Mouse (Mus musculus): ENCODE data around the gene Chuk.
"Not testable (repeated sequence)": the region's sequence is repeated elsewhere in the genome, so short reads cannot be mapped to it uniquely, and the experiment has no call there.

Gene Chuk

DNA sequence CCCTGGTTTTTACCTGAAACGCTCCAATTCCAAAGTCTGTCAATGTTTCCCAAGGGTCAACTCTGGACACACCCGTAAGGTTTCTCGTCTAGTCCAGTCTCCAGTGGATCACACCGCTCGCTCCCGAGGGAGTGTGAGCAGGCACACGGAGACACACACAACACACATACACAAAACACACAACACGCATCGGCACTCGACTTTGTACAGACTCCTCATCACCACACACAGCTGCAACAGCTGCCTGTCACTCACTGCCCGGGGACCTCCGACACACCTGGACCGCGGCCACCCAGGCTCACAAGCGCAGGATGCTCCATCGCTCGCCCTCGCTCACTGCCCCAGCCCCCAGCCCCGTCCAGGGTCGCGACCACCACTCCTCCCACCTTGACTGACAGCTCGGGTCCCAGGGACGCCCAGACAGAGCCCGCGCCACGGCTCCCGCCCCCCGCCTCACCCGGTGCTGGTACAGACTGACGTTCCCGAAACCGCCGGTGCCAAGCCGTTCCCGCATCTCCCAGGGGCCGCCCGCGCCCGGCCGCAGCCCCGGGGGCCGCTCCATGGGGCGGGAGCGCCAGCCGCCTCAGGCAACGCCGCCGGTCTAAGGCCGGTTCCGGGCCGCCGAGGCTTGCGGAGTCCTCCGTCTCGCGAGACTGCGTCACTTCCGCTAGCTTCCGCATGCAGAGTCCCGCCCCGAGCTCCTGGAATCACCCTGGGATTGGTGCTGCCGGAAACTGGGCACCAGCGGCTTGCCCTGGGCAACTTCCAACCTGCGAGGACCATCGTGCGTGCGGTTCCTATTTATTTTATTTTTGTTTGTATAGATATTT lies at the start of gene Chuk:
Chuk (minus strand) TSS at position 650 of the 830 bp plus-strand sequence.
- peak; percentile 80 for DNase-seq (ENCODE audit: low read depth)

GRCm38 (mm10) chr19:44157005-44157404 lies 49.7 kb upstream of the Chuk start:
- no peak for DNase-seq (ENCODE audit: low read depth)

DNA sequence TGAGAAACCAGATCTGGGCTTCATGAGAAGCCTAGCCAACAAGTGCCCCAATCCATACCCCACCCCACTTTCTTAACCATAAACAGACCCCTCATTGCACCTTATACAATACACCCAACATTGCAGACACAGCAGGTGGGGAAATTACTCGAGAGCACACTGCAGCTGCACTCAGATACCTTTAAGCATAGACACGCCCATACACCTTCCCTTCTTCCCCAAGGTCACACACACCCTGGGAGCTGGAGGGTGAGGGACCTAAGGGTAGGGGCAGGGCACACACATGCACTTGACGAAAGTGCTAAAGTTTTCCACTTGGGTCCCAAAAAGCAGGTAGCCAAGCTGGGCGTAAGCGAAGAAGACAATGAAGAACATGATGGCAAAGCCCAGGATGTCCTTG lies 46.5 kb upstream of the Chuk start:
- no peak for DNase-seq (ENCODE audit: low read depth)

DNA sequence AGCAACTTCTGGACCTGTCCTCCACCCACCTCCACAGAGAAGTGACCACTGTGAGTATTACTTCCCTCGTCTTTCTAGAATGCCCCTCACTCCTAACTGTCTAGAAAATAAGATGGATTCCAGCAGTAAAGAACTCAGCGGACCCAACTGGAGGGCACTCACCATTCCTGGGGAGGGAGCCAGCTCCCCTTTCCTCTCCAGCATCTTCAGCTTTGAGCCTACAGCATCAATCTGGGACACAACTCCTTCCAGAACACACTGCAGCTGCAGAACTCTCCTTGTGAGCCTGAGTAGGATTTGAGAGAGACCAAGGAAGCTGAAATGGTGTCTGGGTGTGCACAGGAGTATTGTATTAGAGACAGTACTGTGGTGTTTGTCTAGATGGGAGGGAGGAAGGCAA lies 41.7 kb upstream of the Chuk start:
- no peak for DNase-seq (ENCODE audit: low read depth)

DNA sequence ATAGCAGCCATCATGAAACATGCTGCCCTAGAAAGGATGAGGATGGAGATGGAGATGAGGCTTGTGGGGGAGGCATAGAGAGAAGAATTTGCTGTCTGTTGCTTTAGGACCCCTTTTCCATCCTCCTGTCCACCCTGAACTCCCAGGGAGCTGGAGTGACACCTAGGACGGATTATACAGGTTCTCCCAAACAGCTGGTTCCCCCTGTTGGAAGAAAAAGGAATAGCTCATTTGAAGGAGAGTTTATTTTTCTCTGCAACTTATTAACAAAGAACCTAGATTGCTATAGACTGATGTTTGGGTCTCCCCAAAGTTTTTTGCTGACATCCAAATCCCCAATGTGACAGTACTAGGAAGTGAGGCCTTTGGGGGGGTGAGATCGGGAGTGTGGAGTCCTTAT lies 41.1 kb upstream of the Chuk start:
- DNase-seq (ENCODE audit: low read depth): no peak

DNA sequence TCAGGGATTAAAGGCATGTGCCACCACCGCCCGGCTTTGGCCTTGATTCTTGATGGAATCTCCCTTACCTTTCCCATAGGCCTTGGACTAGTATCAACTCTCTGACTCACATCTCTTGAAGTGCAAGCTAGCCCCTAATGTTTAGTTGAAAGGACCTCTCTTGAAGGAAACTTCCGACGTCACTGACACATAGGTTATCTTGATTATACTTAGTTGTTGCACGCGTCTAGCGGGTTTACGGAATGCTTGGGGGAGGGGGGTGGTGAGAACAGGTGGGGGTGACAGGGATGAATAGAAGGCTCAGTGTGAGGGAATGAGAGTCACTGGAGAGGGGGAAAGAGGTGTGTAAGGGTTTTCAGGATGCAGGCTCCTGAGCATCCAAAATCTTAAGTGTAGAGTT lies 39.7 kb upstream of the Chuk start:
- DNase-seq (ENCODE audit: low read depth): no peak

DNA sequence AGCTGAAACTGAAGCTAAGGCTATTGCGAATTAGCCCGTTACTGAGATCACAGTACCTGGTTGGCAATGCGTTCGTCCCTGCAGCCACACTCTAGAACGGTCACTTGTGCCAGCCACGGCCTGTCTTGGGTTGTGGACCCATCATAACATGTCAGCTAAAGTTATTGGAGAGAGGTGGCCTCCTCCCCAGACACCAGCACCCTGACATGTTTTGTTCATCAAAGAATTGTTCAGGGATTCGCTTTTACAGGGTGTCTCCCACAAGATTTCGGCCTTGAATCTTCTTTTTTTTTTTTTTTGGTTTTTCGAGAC lies 39.2 kb upstream of the Chuk start:
- DNase-seq (ENCODE audit: low read depth): no peak

GRCm38 (mm10) chr19:44145702-44146567 lies 38.7 kb upstream of the Chuk start, which contains the start of gene Bloc1s2:
Bloc1s2 (minus strand) TSS chr19:44146446.
- DNase-seq (ENCODE audit: low read depth): peak; percentile 68

- DNase-seq (ENCODE audit: low read depth): no peak
Measured at GRCm38 (mm10) chr19:44144366-44144765, 37.1 kb upstream of the Chuk start.

GRCm38 (mm10) chr19:44135960-44136485 lies 28.7 kb upstream of the Chuk start:
- no peak for DNase-seq (ENCODE audit: low read depth)

GRCm38 (mm10) chr19:44135072-44135959 lies 28.0 kb upstream of the Chuk start, which contains the start of gene Cwf19l1:
Cwf19l1 (minus strand) TSS chr19:44135876.
- peak; percentile 52 for DNase-seq (ENCODE audit: low read depth)

GRCm38 (mm10) chr19:44132917-44133316 lies 25.6 kb upstream of the Chuk start:
- DNase-seq (ENCODE audit: low read depth): no peak

DNA sequence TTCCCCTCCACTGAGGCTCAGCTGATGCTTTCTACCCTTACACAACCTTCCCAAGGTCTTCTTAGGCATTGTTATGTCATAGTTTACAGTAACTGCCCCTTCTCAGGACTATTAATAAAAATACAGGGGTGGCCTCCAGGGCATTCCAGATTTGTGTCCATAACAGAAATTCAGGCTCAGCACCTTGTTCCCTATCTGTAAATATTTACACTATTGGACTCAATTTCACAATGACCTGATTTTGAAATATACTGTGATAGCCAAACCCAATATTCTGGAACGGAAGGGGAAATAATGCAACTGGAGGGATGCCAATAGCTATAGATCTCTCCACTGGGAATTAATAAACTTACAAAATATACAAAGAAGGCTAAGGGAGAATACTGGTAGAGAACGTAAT lies 21.3 kb upstream of the Chuk start:
- DNase-seq (ENCODE audit: low read depth): no peak

DNA sequence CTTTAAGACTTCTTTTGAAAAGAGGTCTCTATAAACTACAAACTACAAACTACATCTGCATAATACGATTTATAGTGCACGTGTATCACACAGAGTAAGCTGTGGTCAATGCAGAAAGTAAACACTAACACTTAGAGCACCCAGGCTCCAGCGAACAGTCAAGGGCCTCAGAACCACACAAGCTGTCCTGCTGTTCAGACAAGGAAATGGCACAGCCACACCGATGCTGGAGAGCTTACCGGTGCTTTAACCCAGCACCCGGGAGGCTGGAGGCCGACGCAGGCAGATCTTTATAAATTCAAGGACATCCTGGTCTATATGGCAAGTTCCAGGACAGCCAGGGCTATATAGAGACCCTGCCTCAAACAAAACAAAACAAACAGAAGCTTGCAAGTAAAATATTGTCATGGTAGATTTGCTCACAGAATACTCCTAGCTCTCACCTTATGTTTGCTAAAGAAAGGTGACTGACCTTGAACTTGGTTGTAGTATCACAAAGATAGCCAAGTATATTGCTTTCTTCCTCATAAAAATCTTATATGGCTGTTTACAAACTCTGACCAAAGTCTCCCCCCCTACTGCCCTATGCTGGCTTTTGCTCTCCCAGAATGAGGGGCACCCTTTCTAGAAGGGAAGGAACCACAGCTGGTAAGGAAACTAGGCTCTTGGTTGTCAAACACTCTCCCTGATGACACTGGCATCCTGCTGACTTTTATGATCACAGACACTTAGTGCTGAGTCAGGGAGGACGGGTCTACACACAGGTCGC lies 20.6 kb upstream of the Chuk start:
- no peak for DNase-seq (ENCODE audit: low read depth)

DNA sequence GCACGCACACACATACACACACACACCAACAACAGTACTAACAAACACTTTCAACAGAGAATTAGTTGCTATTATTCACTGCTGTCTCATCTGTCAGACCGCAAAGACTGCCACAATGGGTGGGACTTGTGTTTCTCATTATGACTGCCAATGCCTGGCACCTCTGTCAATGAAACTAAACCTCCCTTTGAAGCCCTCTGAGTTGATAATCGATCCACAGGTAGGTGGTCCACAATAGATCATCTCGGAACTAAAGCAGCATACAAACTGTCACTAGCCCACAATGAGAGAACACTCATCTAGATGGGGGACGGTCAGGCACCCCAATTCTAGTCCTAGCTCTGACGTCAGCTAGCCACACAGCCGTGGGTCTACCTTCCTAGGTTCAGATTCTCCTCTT lies 13.9 kb upstream of the Chuk start:
- DNase-seq (ENCODE audit: low read depth): no peak

DNA sequence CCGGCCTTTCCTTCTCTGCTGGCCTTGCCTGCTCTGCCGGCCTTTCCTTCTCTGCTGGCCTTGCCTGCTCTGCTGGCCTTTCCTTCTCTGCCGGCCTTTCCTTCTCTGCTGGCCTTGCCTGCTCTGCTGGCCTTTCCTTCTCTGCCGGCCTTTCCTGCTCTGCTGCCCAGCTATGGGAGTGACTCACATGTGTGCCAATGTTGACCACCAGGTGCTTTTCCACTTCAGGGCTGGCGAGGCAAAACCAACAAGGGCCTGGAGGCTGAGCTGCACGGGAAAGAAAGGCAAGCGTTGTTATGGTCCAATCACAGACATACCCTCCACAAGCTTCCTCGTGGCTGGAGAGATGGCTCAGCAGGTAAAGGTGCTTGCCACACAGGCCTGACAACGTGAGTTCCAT lies 13.4 kb upstream of the Chuk start:
- not testable (repeated sequence) for DNase-seq (ENCODE audit: low read depth)

GRCm38 (mm10) chr19:44117793-44118192 lies 10.5 kb upstream of the Chuk start:
- no peak for DNase-seq (ENCODE audit: low read depth)

- DNase-seq (ENCODE audit: low read depth): no peak
Measured at GRCm38 (mm10) chr19:44111706-44112105, 4.4 kb upstream of the Chuk start.

GRCm38 (mm10) chr19:44110356-44110755 lies 3.1 kb upstream of the Chuk start:
- no peak for DNase-seq (ENCODE audit: low read depth)

DNA sequence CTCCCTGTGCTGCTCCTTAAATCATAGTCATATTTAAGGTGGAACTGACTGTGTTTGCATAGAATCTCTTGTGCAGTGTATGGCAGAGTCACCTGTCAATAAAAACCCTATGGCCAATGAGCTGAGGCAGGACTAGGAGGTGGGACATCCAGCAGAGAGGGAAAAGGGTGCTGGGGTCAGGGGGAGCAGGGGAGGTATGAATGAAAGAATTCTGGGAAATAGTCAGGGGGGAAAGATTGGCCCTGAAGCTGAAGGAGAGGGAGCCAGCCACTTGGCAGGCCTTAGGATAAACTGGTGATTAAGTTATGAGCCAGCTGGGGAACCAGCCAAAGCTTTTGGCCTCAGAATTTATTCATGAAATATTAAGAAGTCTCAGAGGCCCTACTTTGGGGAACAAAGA lies 1.7 kb upstream of the Chuk start:
- DNase-seq (ENCODE audit: low read depth): peak; percentile 73

All from fibroblast of lung, adult 2 months (primary cell).